Mouse (Mus musculus): Measurements from ENCODE around the gene Pdlim5. TPM values are rescaled to one million over a fixed set of nuclear protein-coding genes. Genes with fewer than 3 reads are reported as not detected.
A peak's percentile ranks its signal among the peaks of the same experiment; 100 is the strongest.
"Not testable (repeated sequence)": the region's sequence is repeated elsewhere in the genome, so short reads cannot be mapped to it uniquely, and the experiment has no call there.

The Pdlim5 gene
- 19.2 and 20.2 TPM in 2 replicates for polyA plus RNA-seq (2015; fragmentation: Nextera tagmentation; extraction: Ambion mirVana)

GRCm38 (mm10) chr3:142395520-142396193, at the start of gene Pdlim5:
Gene Pdlim5, minus strand, starts transcription at chr3:142395696.
- under 1% methylated on average over 44 of the region's 46 CpGs for WGBS
- Histone ChIP-seq H3K36me3 (ENCODE audit: control insufficient read depth, insufficient read depth, low read length) (no peaks in the 10 kb centered on the region), H3K4me3 (ENCODE audit: low read length) (peak within 1 kb of the TSS; percentile 90), H3K4me1 (ENCODE audit: control insufficient read depth, insufficient read depth, low read depth, low read length) (peaks cover 8% of the 10 kb centered on the region; the same call in 1 of the 2 replicates), H3K4me2 (ENCODE audit: low read length) (peak within 1 kb of the TSS; percentile 89), H3K27ac (ENCODE audit: low read depth, low read length) (peak within 1 kb of the TSS; percentile 72), H3K27me3 (replicated peaks; ENCODE audit: control insufficient read depth, insufficient read depth, low read length) (no peaks in the 10 kb centered on the region), H3K9ac (ENCODE audit: low read depth, low read length) (peak within 1 kb of the TSS; percentile 79), H3K9me3 (ENCODE audit: control insufficient read depth, low read length) (no peaks in the 10 kb centered on the region)
- ATAC-seq, result peak; percentile 98

GRCm38 (mm10) chr3:142443710-142444043, 48.2 kb upstream of the Pdlim5 start:
- Histone ChIP-seq H3K4me2 (ENCODE audit: low read length) (no peak overlapping the region; the same call in 1 of the 2 replicates), H3K9ac (ENCODE audit: low read depth, low read length) (no peak overlapping the region), H3K4me3 (ENCODE audit: low read length) (no peak overlapping the region), H3K9me3 (ENCODE audit: control insufficient read depth, low read length) (no peaks in the 10 kb centered on the region), H3K36me3 (ENCODE audit: control insufficient read depth, insufficient read depth, low read length) (no peaks in the 10 kb centered on the region), H3K27ac (ENCODE audit: low read depth, low read length) (no peak overlapping the region), H3K27me3 (replicated peaks; ENCODE audit: control insufficient read depth, insufficient read depth, low read length) (no peaks in the 10 kb centered on the region), H3K4me1 (ENCODE audit: control insufficient read depth, insufficient read depth, low read depth, low read length) (no peaks in the 10 kb centered on the region)
- 38% methylated on average over 4 of the region's 4 CpGs for WGBS
- ATAC-seq, result no peak

- H3K27ac ChIP-seq (ENCODE audit: low read depth, low read length), result no peak overlapping the region
- no peaks in the 10 kb centered on the region for H3K36me3 ChIP-seq (ENCODE audit: control insufficient read depth, insufficient read depth, low read length)
- H3K4me1 ChIP-seq (ENCODE audit: control insufficient read depth, insufficient read depth, low read depth, low read length), result no peaks in the 10 kb centered on the region
- peak overlapping the region; percentile 28 for H3K4me2 ChIP-seq (ENCODE audit: low read length)
- H3K9me3 ChIP-seq (ENCODE audit: control insufficient read depth, low read length), result no peaks in the 10 kb centered on the region
- 15% methylated on average over 12 of the region's 12 CpGs for WGBS
- ATAC-seq, result no peak
- no peak overlapping the region for H3K4me3 ChIP-seq (ENCODE audit: low read length)
- no peak overlapping the region for H3K9ac ChIP-seq (ENCODE audit: low read depth, low read length)
- no peaks in the 10 kb centered on the region for H3K27me3 ChIP-seq (replicated peaks; ENCODE audit: control insufficient read depth, insufficient read depth, low read length)
Observed at GRCm38 (mm10) chr3:142443006-142443709, 47.7 kb upstream of the Pdlim5 start.

GRCm38 (mm10) chr3:142442161-142442560, 46.7 kb upstream of the Pdlim5 start:
- Histone ChIP-seq H3K9ac (ENCODE audit: low read depth, low read length) (no peak overlapping the region), H3K4me1 (ENCODE audit: control insufficient read depth, insufficient read depth, low read depth, low read length) (no peaks in the 10 kb centered on the region), H3K36me3 (ENCODE audit: control insufficient read depth, insufficient read depth, low read length) (no peaks in the 10 kb centered on the region), H3K9me3 (ENCODE audit: control insufficient read depth, low read length) (no peaks in the 10 kb centered on the region), H3K27ac (ENCODE audit: low read depth, low read length) (no peak overlapping the region), H3K27me3 (replicated peaks; ENCODE audit: control insufficient read depth, insufficient read depth, low read length) (no peaks in the 10 kb centered on the region), H3K4me3 (ENCODE audit: low read length) (no peak overlapping the region), H3K4me2 (ENCODE audit: low read length) (no peak overlapping the region)
- ATAC-seq, result no peak
- WGBS, result 89% methylated on average over 7 of the region's 7 CpGs

GRCm38 (mm10) chr3:142441142-142441541, 45.6 kb upstream of the Pdlim5 start:
- Histone ChIP-seq H3K9ac (ENCODE audit: low read depth, low read length) (no peak overlapping the region), H3K27ac (ENCODE audit: low read depth, low read length) (no peak overlapping the region), H3K27me3 (replicated peaks; ENCODE audit: control insufficient read depth, insufficient read depth, low read length) (no peaks in the 10 kb centered on the region), H3K4me1 (ENCODE audit: control insufficient read depth, insufficient read depth, low read depth, low read length) (no peaks in the 10 kb centered on the region), H3K36me3 (ENCODE audit: control insufficient read depth, insufficient read depth, low read length) (no peaks in the 10 kb centered on the region), H3K9me3 (ENCODE audit: control insufficient read depth, low read length) (no peaks in the 10 kb centered on the region), H3K4me2 (ENCODE audit: low read length) (no peak overlapping the region), H3K4me3 (ENCODE audit: low read length) (no peak overlapping the region)
- WGBS, result 75% methylated on average over 5 of the region's 5 CpGs
- ATAC-seq, result no peak

- H3K27ac ChIP-seq (ENCODE audit: low read depth, low read length), result no peak overlapping the region
- H3K27me3 ChIP-seq (replicated peaks; ENCODE audit: control insufficient read depth, insufficient read depth, low read length), result no peaks in the 10 kb centered on the region
- 64% methylated on average over 4 of the region's 4 CpGs for whole genome bisulfite sequencing
- no peak for ATAC-seq
- no peaks in the 10 kb centered on the region for H3K4me1 ChIP-seq (ENCODE audit: control insufficient read depth, insufficient read depth, low read depth, low read length)
- no peak overlapping the region for H3K9ac ChIP-seq (ENCODE audit: low read depth, low read length)
- no peaks in the 10 kb centered on the region for H3K36me3 ChIP-seq (ENCODE audit: control insufficient read depth, insufficient read depth, low read length)
- H3K9me3 ChIP-seq (ENCODE audit: control insufficient read depth, low read length), result no peaks in the 10 kb centered on the region
- H3K4me3 ChIP-seq (ENCODE audit: low read length), result no peak overlapping the region
- H3K4me2 ChIP-seq (ENCODE audit: low read length), result no peak overlapping the region
Observed at GRCm38 (mm10) chr3:142440191-142440590, 44.7 kb upstream of the Pdlim5 start.

GRCm38 (mm10) chr3:142439591-142440093, 44.1 kb upstream of the Pdlim5 start:
- WGBS, result 54% methylated on average over 7 of the region's 7 CpGs
- H3K4me2 ChIP-seq (ENCODE audit: low read length), result no peak overlapping the region
- H3K9ac ChIP-seq (ENCODE audit: low read depth, low read length), result no peak overlapping the region
- no peaks in the 10 kb centered on the region for H3K9me3 ChIP-seq (ENCODE audit: control insufficient read depth, low read length)
- H3K27me3 ChIP-seq (replicated peaks; ENCODE audit: control insufficient read depth, insufficient read depth, low read length), result no peaks in the 10 kb centered on the region
- ATAC-seq, result no peak
- no peaks in the 10 kb centered on the region for H3K36me3 ChIP-seq (ENCODE audit: control insufficient read depth, insufficient read depth, low read length)
- H3K4me1 ChIP-seq (ENCODE audit: control insufficient read depth, insufficient read depth, low read depth, low read length), result no peaks in the 10 kb centered on the region
- no peak overlapping the region for H3K4me3 ChIP-seq (ENCODE audit: low read length)
- no peak overlapping the region for H3K27ac ChIP-seq (ENCODE audit: low read depth, low read length)

GRCm38 (mm10) chr3:142438630-142439029, 43.1 kb upstream of the Pdlim5 start:
- not testable (repeated sequence) for H3K9me3 ChIP-seq (ENCODE audit: control insufficient read depth, low read length); H3K36me3 ChIP-seq (ENCODE audit: control insufficient read depth, insufficient read depth, low read length); H3K4me1 ChIP-seq (ENCODE audit: control insufficient read depth, insufficient read depth, low read depth, low read length); ATAC-seq; H3K4me3 ChIP-seq (ENCODE audit: low read length); H3K9ac ChIP-seq (ENCODE audit: low read depth, low read length); H3K27me3 ChIP-seq (replicated peaks; ENCODE audit: control insufficient read depth, insufficient read depth, low read length); H3K4me2 ChIP-seq (ENCODE audit: low read length); H3K27ac ChIP-seq (ENCODE audit: low read depth, low read length)
- 96% methylated on average over 8 of the region's 8 CpGs for WGBS

- Histone ChIP-seq H3K27me3 (replicated peaks; ENCODE audit: control insufficient read depth, insufficient read depth, low read length) (no peaks in the 10 kb centered on the region), H3K4me2 (ENCODE audit: low read length) (no peak overlapping the region), H3K9ac (ENCODE audit: low read depth, low read length) (no peak overlapping the region), H3K4me1 (ENCODE audit: control insufficient read depth, insufficient read depth, low read depth, low read length) (no peaks in the 10 kb centered on the region; the same call in 1 of the 2 replicates), H3K4me3 (ENCODE audit: low read length) (no peak overlapping the region), H3K27ac (ENCODE audit: low read depth, low read length) (no peak overlapping the region), H3K9me3 (ENCODE audit: control insufficient read depth, low read length) (no peaks in the 10 kb centered on the region), H3K36me3 (ENCODE audit: control insufficient read depth, insufficient read depth, low read length) (no peaks in the 10 kb centered on the region)
- WGBS, result 58% methylated on average over 6 of the region's 6 CpGs
- no peak for ATAC-seq
Observed at GRCm38 (mm10) chr3:142436824-142437223, 41.3 kb upstream of the Pdlim5 start.

Measured in hindbrain, embryonic 16.5 days (tissue).